Mouse (Mus musculus) myocyte (in vitro differentiated cells): ENCODE results near the gene Ppp1r3c. TPM values are rescaled to one million over a fixed set of nuclear protein-coding genes. Genes with fewer than 3 reads are reported as not detected.

ENCODE experiments used
- H3K27me3 ChIP-seq: one replicate; pipeline ENCODE4 v1.6.1; 2011; ENCODE audit not compliant: control insufficient read depth, insufficient read depth, insufficient read length
- H3K36me3 ChIP-seq: one replicate; pipeline ENCODE4 v1.6.1; 2011; ENCODE audit not compliant: control insufficient read depth, insufficient read depth
- H3K4me2 ChIP-seq: one replicate; pipeline ENCODE4 v1.6.1; 2011; ENCODE audit warnings: low read depth, control low read depth
- H3K4me3 ChIP-seq: one replicate; pipeline ENCODE4 v1.5.1; 2011; ENCODE audit warnings: mild to moderate bottlenecking, control low read depth, moderate library complexity
- H3K79me2 ChIP-seq: one replicate; pipeline ENCODE4 v1.6.1; 2011; ENCODE audit not compliant: control insufficient read depth, insufficient read depth
- H3ac ChIP-seq: one replicate; pipeline ENCODE4 v1.6.1; 2011; ENCODE audit not compliant: control insufficient read depth, insufficient read length
- CEBPB ChIP-seq: IDR thresholded peaks from 2 replicates; pipeline ENCODE4 v1.6.1; 2011; ENCODE audit warnings: mild to moderate bottlenecking, moderate library complexity; ENCODE audit not compliant: poor library complexity, insufficient read depth, severe bottlenecking
- E2F4 ChIP-seq: IDR thresholded peaks from one replicate; pipeline ENCODE4 v1.6.1; 2011; ENCODE audit warnings: mild to moderate bottlenecking, control low read depth, moderate library complexity; ENCODE audit not compliant: insufficient read depth
- MAX ChIP-seq: IDR thresholded peaks from one replicate; pipeline ENCODE4 v1.6.1; 2011; ENCODE audit warnings: low read depth, mild to moderate bottlenecking, control low read depth
- MYOD1 ChIP-seq, 3 experiments: IDR thresholded peaks; one replicate each; pipeline ENCODE4 v1.6.1; 2011; ENCODE audit warnings: control low read depth in 2 of 3, low read depth in 2 of 3, mild to moderate bottlenecking in 2 of 3, moderate library complexity in 1 of 3; ENCODE audit not compliant: insufficient read length in 2 of 3, control insufficient read depth in 1 of 3
- MYOG ChIP-seq, 3 experiments: IDR thresholded peaks; one replicate each; pipeline ENCODE4 v1.6.1; 2011; ENCODE audit warnings: control low read depth in 2 of 3, low read depth in 2 of 3, mild to moderate bottlenecking in 2 of 3; ENCODE audit not compliant: insufficient read length in 2 of 3, control insufficient read depth in 1 of 3, insufficient read depth in 1 of 3
- POLR2A ChIP-seq: IDR thresholded peaks from one replicate; pipeline ENCODE4 v1.6.1; 2011; ENCODE audit warnings: low read depth, mild to moderate bottlenecking, control low read depth, moderate library complexity; ENCODE audit not compliant: insufficient read length
- POLR2AphosphoS2 ChIP-seq: IDR thresholded peaks from one replicate; pipeline ENCODE4 v1.6.1; 2011; ENCODE audit warnings: low read depth, control low read depth; ENCODE audit not compliant: insufficient read length
- REST ChIP-seq: IDR thresholded peaks from one replicate; pipeline ENCODE4 v1.6.1; 2011; ENCODE audit warnings: mild to moderate bottlenecking, control low read depth, moderate library complexity; ENCODE audit not compliant: insufficient read depth, insufficient read length
- SRF ChIP-seq: IDR thresholded peaks from one replicate; pipeline ENCODE4 v1.6.1; 2011; ENCODE audit warnings: low read depth; ENCODE audit not compliant: control insufficient read depth, insufficient read length
- TCF12 ChIP-seq: IDR thresholded peaks from one replicate; pipeline ENCODE4 v1.6.1; 2011; ENCODE audit warnings: mild to moderate bottlenecking, control low read depth; ENCODE audit not compliant: poor library complexity, insufficient read depth, severe bottlenecking
- TCF3 ChIP-seq: IDR thresholded peaks from one replicate; pipeline ENCODE4 v1.6.1; 2011; ENCODE audit warnings: low read depth, control low read depth; ENCODE audit not compliant: insufficient read length
- USF1 ChIP-seq: IDR thresholded peaks from one replicate; pipeline ENCODE4 v1.6.1; 2011; ENCODE audit warnings: low read depth, mild to moderate bottlenecking, control low read depth, moderate library complexity
- polyA plus RNA-seq: library from polyadenylated mRNA; unstranded; fragments of >200 nt; fragmentation: generic; extraction: Trizol; gene quantifications from one replicate; pipeline ENCODE4 v1.2.1, GENCODE M21; 2012; ENCODE audit warnings: missing spikeins

Ppp1r3c gene
- polyA plus RNA-seq, 1 experiment, result not detected

GRCm38 (mm10) chr19:36779765-36780164, 43.3 kb upstream of the Ppp1r3c start:
- H3ac ChIP-seq, result no peak overlapping the region
- H3K4me2 ChIP-seq, result no peak overlapping the region
- no peak overlapping the region for H3K4me3 ChIP-seq
- no peaks in the 10 kb centered on the region for H3K27me3 ChIP-seq
- no peaks in the 10 kb centered on the region for H3K79me2 ChIP-seq
- H3K36me3 ChIP-seq, result no peaks in the 10 kb centered on the region
- no peak for TF ChIP-seq USF1
- TF ChIP-seq SRF, result no peak
- TF ChIP-seq CEBPB, result no peak
- TF ChIP-seq TCF12, result no peak
- no peak for TF ChIP-seq TCF3
- no peak for TF ChIP-seq REST
- no peak for TF ChIP-seq E2F4
- TF ChIP-seq MYOG (IDR thresholded peaks at IDR 0.05; ENCODE audit: control insufficient read depth in 1 of 3, insufficient read depth in 1 of 3, insufficient read length in 2 of 3, low read depth in 2 of 3), result no peak
- TF ChIP-seq MAX, result no peak
- no peak for TF ChIP-seq POLR2A
- no peak for TF ChIP-seq POLR2AphosphoS2
- TF ChIP-seq MYOD1 (IDR thresholded peaks at IDR 0.05; ENCODE audit: control insufficient read depth in 1 of 3, insufficient read length in 2 of 3, low read depth in 2 of 3), result no peak

GRCm38 (mm10) chr19:36775531-36775930, 39.1 kb upstream of the Ppp1r3c start:
- no peak overlapping the region for H3ac ChIP-seq
- H3K27me3 ChIP-seq, result no peaks in the 10 kb centered on the region
- H3K36me3 ChIP-seq, result no peaks in the 10 kb centered on the region
- no peak for TF ChIP-seq SRF
- no peak for TF ChIP-seq POLR2A
- no peak for TF ChIP-seq CEBPB
- TF ChIP-seq MYOD1 (IDR thresholded peaks at IDR 0.05; ENCODE audit: control insufficient read depth in 1 of 3, insufficient read length in 2 of 3, low read depth in 2 of 3), result no peak
- no peak for TF ChIP-seq MYOG (IDR thresholded peaks at IDR 0.05; ENCODE audit: control insufficient read depth in 1 of 3, insufficient read depth in 1 of 3, insufficient read length in 2 of 3, low read depth in 2 of 3)
- TF ChIP-seq REST, result no peak
- TF ChIP-seq POLR2AphosphoS2, result no peak
- TF ChIP-seq MAX, result no peak
- TF ChIP-seq TCF3, result no peak
- TF ChIP-seq E2F4, result no peak
- no peak for TF ChIP-seq TCF12
- no peak for TF ChIP-seq USF1
- no peaks in the 10 kb centered on the region for H3K79me2 ChIP-seq
- H3K4me2 ChIP-seq, result no peak overlapping the region
- H3K4me3 ChIP-seq, result no peak overlapping the region

DNA sequence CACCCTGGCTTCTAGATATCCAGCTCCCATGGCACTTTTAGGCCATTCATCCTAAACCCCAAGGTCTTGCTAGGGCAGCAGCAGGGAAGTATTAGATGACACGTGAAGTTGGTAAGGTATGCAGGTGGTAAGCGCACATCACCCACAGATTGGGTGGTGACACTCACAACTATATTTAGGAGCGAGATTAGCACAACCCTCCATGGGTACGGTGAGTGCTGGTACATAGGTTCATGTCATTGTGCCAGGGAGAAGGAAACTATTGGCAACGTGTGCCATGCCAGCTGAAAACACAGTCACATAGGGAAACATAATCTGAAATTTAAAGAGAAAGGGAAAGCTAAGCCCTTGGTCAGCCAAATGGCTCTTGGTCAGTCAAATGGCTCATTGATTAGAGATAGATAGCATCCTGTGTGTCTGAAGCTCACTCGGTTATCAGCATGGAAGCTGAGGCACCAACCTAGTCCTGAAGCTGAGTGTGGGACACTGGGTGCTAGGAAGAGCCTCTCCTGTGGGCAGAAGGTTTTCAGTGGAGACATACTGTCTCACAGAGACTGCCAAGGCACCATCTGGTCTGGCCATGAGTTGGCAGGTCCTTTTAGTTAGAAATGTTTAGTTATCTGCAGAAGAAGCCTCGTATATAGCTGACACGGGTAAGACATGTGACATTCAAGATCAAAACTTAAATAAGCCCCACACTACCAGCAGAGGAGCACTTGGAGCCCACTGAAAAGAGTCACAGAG, 37.4 kb upstream of the Ppp1r3c start:
- no peaks in the 10 kb centered on the region for H3K27me3 ChIP-seq
- no peak overlapping the region for H3K4me2 ChIP-seq
- H3K4me3 ChIP-seq, result no peak overlapping the region
- H3ac ChIP-seq, result no peak overlapping the region
- H3K36me3 ChIP-seq, result no peaks in the 10 kb centered on the region
- no peaks in the 10 kb centered on the region for H3K79me2 ChIP-seq
- TF ChIP-seq POLR2AphosphoS2, result no peak
- no peak for TF ChIP-seq MYOD1 (IDR thresholded peaks at IDR 0.05; ENCODE audit: control insufficient read depth in 1 of 3, insufficient read length in 2 of 3, low read depth in 2 of 3)
- TF ChIP-seq USF1, result no peak
- no peak for TF ChIP-seq POLR2A
- no peak for TF ChIP-seq MAX
- TF ChIP-seq SRF, result no peak
- TF ChIP-seq MYOG (IDR thresholded peaks at IDR 0.05; ENCODE audit: control insufficient read depth in 1 of 3, insufficient read depth in 1 of 3, insufficient read length in 2 of 3, low read depth in 2 of 3), result no peak
- TF ChIP-seq CEBPB, result no peak
- TF ChIP-seq TCF12, result no peak
- no peak for TF ChIP-seq TCF3
- no peak for TF ChIP-seq E2F4
- TF ChIP-seq REST, result no peak

- no peak overlapping the region for H3K4me2 ChIP-seq
- TF ChIP-seq REST (no peak), POLR2A (no peak), E2F4 (no peak), CEBPB (no peak)
- H3ac ChIP-seq, result no peak overlapping the region
- H3K27me3 ChIP-seq, result no peaks in the 10 kb centered on the region
- H3K4me3 ChIP-seq, result no peak overlapping the region
- H3K79me2 ChIP-seq, result no peaks in the 10 kb centered on the region
- H3K36me3 ChIP-seq, result no peaks in the 10 kb centered on the region
Observed at GRCm38 (mm10) chr19:36768084-36768483, 31.6 kb upstream of the Ppp1r3c start.

DNA sequence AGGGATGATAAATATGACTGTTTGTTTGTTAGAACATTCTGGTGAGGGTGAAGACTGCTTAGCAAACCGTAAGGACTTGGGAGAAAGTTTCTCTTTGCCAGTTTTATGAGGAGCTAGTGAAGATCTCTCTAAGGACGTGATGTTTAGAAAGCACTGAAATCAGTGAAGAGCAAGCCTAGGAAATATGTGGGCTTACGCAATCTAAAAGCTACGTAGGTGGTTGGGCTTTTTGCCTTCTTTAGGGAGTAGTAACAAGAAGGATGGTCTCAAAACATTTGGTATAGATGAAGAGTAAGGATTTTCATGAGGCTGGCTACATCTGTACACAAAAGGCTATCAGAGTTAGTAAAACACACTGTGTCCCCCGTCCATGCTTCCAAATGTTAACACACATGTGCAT, 28.0 kb upstream of the Ppp1r3c start:
- no peaks in the 10 kb centered on the region for H3K79me2 ChIP-seq
- H3ac ChIP-seq, result no peak overlapping the region
- no peaks in the 10 kb centered on the region for H3K27me3 ChIP-seq
- TF ChIP-seq REST (no peak), POLR2A (no peak), TCF12 (no peak), MYOG (IDR thresholded peaks at IDR 0.05; ENCODE audit: control insufficient read depth in 1 of 3, insufficient read depth in 1 of 3, insufficient read length in 2 of 3, low read depth in 2 of 3) (no peak), CEBPB (no peak), MYOD1 (IDR thresholded peaks at IDR 0.05; ENCODE audit: control insufficient read depth in 1 of 3, insufficient read length in 2 of 3, low read depth in 2 of 3) (no peak), USF1 (no peak), POLR2AphosphoS2 (no peak), E2F4 (no peak), TCF3 (no peak), MAX (no peak), SRF (no peak)
- H3K4me3 ChIP-seq, result no peak overlapping the region
- no peak overlapping the region for H3K4me2 ChIP-seq
- no peaks in the 10 kb centered on the region for H3K36me3 ChIP-seq
